Mouse (Mus musculus) thymus, adult 2 months (tissue): Measurements from ENCODE around the gene Ccdc69. TPM values are rescaled to one million over a fixed set of nuclear protein-coding genes. Genes with fewer than 3 reads are reported as not detected.

Experiments used
- DNase-seq: peaks from one replicate; pipeline ENCODE4 v3.0.0; 2021
- H3K27ac ChIP-seq: fragments of 200-500 bp; 2 replicates; pipeline ENCODE4 v1.5.1; 2012; ENCODE audit warnings: low read length, control low read depth; ENCODE audit not compliant: control insufficient read depth, insufficient read depth
- H3K27me3 ChIP-seq: fragments of 200-500 bp; 2 replicates; pipeline ENCODE4 v1.6.1; 2012; ENCODE audit warnings: mild to moderate bottlenecking, low read length, moderate library complexity, mixed read lengths; ENCODE audit not compliant: control insufficient read depth, insufficient read depth
- H3K36me3 ChIP-seq: fragments of 200-500 bp; 2 replicates; pipeline ENCODE4 v1.6.1; 2012; ENCODE audit warnings: mild to moderate bottlenecking, low read length, moderate library complexity; ENCODE audit not compliant: control insufficient read depth, insufficient read depth
- H3K4me1 ChIP-seq: fragments of 200-500 bp; replicated peaks from 2 replicates; pipeline ENCODE4 v1.6.1; 2012; ENCODE audit warnings: low read length; ENCODE audit not compliant: control insufficient read depth, insufficient read depth
- H3K4me3 ChIP-seq: fragments of 200-500 bp; 2 replicates; pipeline ENCODE4 v1.5.1; 2012; ENCODE audit warnings: mild to moderate bottlenecking, low read length, control low read depth, moderate library complexity; ENCODE audit not compliant: control insufficient read depth, insufficient read depth
- CTCF ChIP-seq: fragments of 200-500 bp; IDR thresholded peaks from 2 replicates; pipeline ENCODE4 v1.5.1; 2012; ENCODE audit warnings: mild to moderate bottlenecking, control low read depth, low read length, moderate library complexity, borderline replicate concordance; ENCODE audit not compliant: control insufficient read depth, poor library complexity, insufficient read depth; ENCODE audit errors: extremely low read depth
- POLR2A ChIP-seq: fragments of 200-500 bp; IDR thresholded peaks from 2 replicates; pipeline ENCODE4 v1.6.1; 2012; ENCODE audit warnings: mild to moderate bottlenecking, low read length, control low read depth, moderate library complexity; ENCODE audit not compliant: control insufficient read depth, poor library complexity, insufficient read depth; ENCODE audit errors: extremely low read depth
- WGBS: fragments of 180-500 bp; shearing (Covaris S2); methylation state at CpG from one replicate; pipeline ENCODE4 v1.1.7; 2018; 5-methylcytosine and 5-hydroxymethylcytosine counted together
- polyA plus RNA-seq: library from polyadenylated mRNA; depleted of rRNA; stranded (reverse); fragments of >200 nt; gene quantifications from 2 replicates; pipeline ENCODE4 v1.2.3, GENCODE M21; 2012

The Ccdc69 gene
- polyA plus RNA-seq, 1 experiment, result 16.5 TPM

- Histone ChIP-seq H3K27ac (no peak overlapping the region), H3K36me3 (no peaks in the 10 kb centered on the region; the same call in 1 of the 2 replicates), H3K4me1 (peaks cover 13% of the 10 kb centered on the region), H3K4me3 (no peak overlapping the region), H3K27me3 (no peaks in the 10 kb centered on the region)
- TF ChIP-seq CTCF (no peak), POLR2A (no peak)
- DNase-seq, result no peak
- WGBS, result 92% methylated on average over 6 of the region's 6 CpGs
These were observed 59.9 kb downstream of the Ccdc69 start for GRCm38 (mm10) chr11:55018034-55018433.

DNA sequence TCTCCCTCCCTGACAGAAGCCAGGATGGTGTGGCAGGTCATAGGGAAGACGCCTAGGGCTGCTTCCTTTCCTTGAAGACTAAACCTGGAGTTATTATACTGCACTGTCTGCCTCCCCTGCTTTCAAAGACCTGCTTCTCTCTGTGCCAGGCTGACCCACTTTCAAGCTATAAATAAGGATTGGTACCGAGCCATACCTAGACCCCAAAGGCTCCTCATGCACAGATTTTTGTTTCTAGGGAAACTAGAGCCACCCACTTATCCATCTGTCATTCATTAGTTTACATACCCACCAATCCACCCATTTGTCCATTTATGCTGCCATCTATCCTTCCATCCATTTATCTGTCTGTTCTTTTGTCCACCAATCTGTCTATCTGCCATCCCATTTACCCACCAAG, 60.7 kb downstream of the Ccdc69 start:
- Histone ChIP-seq H3K27me3 (no peaks in the 10 kb centered on the region), H3K27ac (no peak overlapping the region), H3K36me3 (peaks cover 7% of the 10 kb centered on the region), H3K4me3 (no peak overlapping the region), H3K4me1 (peaks cover 7% of the 10 kb centered on the region)
- TF ChIP-seq POLR2A, result no peak
- no peak for TF ChIP-seq CTCF
- 91% methylated on average over 2 of the region's 2 CpGs for WGBS
- no peak for DNase-seq

GRCm38 (mm10) chr11:55016758-55017157, 61.2 kb downstream of the Ccdc69 start:
- Histone ChIP-seq H3K27me3 (no peaks in the 10 kb centered on the region), H3K27ac (no peak overlapping the region), H3K4me1 (peaks cover 3% of the 10 kb centered on the region), H3K36me3 (peaks cover 9% of the 10 kb centered on the region), H3K4me3 (no peak overlapping the region)
- TF ChIP-seq POLR2A, result no peak
- TF ChIP-seq CTCF, result no peak
- no peak for DNase-seq
- WGBS, result 96% methylated on average over 1 of the region's 1 CpGs

- no peak overlapping the region for H3K27ac ChIP-seq
- peaks cover 13% of the 10 kb centered on the region for H3K36me3 ChIP-seq
- H3K27me3 ChIP-seq, result no peaks in the 10 kb centered on the region
- 92% methylated on average over 9 of the region's 9 CpGs for WGBS
- TF ChIP-seq POLR2A (no peak), CTCF (no peak)
- DNase-seq, result no peak
- H3K4me1 ChIP-seq, result peaks cover 2% of the 10 kb centered on the region; the same call in 1 of the 2 replicates
- no peak overlapping the region for H3K4me3 ChIP-seq
These were observed 62.1 kb downstream of the Ccdc69 start for GRCm38 (mm10) chr11:55015831-55016241.

DNA sequence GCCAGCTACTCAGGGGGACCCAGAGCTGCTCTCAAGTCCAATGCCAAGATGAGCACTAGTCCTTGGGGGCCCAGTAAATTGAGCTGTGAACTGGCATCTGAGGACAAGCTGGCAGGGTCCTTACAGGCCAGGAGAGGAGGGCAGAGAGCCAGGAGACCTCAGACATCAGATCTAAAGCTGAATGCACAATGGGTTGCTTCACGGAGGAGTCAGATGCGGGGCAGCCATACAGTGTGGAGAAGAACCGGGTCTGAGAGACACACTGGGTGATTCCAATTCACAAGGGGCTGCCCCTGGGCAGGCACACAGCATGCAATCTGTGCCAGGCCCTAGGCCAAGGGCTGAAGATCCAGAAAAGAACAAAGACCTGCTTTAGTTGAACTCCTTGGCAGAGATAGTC, 62.7 kb downstream of the Ccdc69 start:
- WGBS, result 97% methylated on average over 3 of the region's 3 CpGs
- H3K36me3 ChIP-seq, result peaks cover 19% of the 10 kb centered on the region
- H3K4me3 ChIP-seq, result no peak overlapping the region
- H3K27me3 ChIP-seq, result no peaks in the 10 kb centered on the region
- no peak overlapping the region for H3K27ac ChIP-seq
- H3K4me1 ChIP-seq, result peaks cover 2% of the 10 kb centered on the region; the same call in 1 of the 2 replicates
- TF ChIP-seq POLR2A, result no peak
- no peak for TF ChIP-seq CTCF
- DNase-seq, result no peak

DNA sequence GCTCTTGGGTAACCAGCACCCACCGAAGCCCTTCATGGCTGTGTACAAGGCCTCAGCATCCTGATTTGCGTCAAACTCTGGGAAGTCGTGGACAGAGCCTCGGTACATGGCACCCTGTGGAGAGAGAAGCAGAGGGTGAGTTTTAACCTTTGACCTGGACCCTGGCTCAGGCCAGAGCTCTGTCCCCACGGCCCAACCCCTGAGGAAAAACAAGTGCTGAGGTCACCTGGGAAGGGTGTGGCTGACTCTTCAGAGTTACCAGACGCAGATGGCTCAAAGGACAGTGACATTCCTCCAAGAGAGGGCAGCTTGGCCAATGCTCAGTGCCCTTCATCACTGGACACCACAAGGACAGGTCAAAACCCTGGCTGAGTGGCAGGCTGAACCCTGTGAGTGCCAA, 64.1 kb downstream of the Ccdc69 start:
- 95% methylated on average over 6 of the region's 6 CpGs for WGBS
- DNase-seq, result no peak
- Histone ChIP-seq H3K27ac (no peak overlapping the region), H3K4me1 (peaks cover 2% of the 10 kb centered on the region; the same call in 1 of the 2 replicates), H3K4me3 (no peak overlapping the region), H3K27me3 (no peaks in the 10 kb centered on the region), H3K36me3 (peaks cover 32% of the 10 kb centered on the region)
- TF ChIP-seq POLR2A (no peak), CTCF (no peak)

- Histone ChIP-seq H3K4me1 (no peaks in the 10 kb centered on the region; the same call in 1 of the 2 replicates), H3K27me3 (no peaks in the 10 kb centered on the region), H3K27ac (no peak overlapping the region), H3K36me3 (peaks cover 40% of the 10 kb centered on the region), H3K4me3 (no peak overlapping the region)
- 97% methylated on average over 5 of the region's 5 CpGs for WGBS
- TF ChIP-seq CTCF (no peak), POLR2A (no peak)
- DNase-seq, result no peak
These were observed 65.1 kb downstream of the Ccdc69 start for GRCm38 (mm10) chr11:55012551-55013521.
